Mouse (Mus musculus) thymus, adult 2 months (tissue): ENCODE results near the gene Tom1l2. TPM values are rescaled to one million over a fixed set of nuclear protein-coding genes. Genes with fewer than 3 reads are reported as not detected.

Experiments
- DNase-seq: peaks from one replicate; pipeline ENCODE4 v3.0.0; 2021
- H3K27ac ChIP-seq: fragments of 200-500 bp; 2 replicates; pipeline ENCODE4 v1.5.1; 2012; ENCODE audit warnings: low read length, control low read depth; ENCODE audit not compliant: control insufficient read depth, insufficient read depth
- H3K27me3 ChIP-seq: fragments of 200-500 bp; 2 replicates; pipeline ENCODE4 v1.6.1; 2012; ENCODE audit warnings: mild to moderate bottlenecking, low read length, moderate library complexity, mixed read lengths; ENCODE audit not compliant: control insufficient read depth, insufficient read depth
- H3K36me3 ChIP-seq: fragments of 200-500 bp; 2 replicates; pipeline ENCODE4 v1.6.1; 2012; ENCODE audit warnings: mild to moderate bottlenecking, low read length, moderate library complexity; ENCODE audit not compliant: control insufficient read depth, insufficient read depth
- H3K4me1 ChIP-seq: fragments of 200-500 bp; replicated peaks from 2 replicates; pipeline ENCODE4 v1.6.1; 2012; ENCODE audit warnings: low read length; ENCODE audit not compliant: control insufficient read depth, insufficient read depth
- H3K4me3 ChIP-seq: fragments of 200-500 bp; 2 replicates; pipeline ENCODE4 v1.5.1; 2012; ENCODE audit warnings: mild to moderate bottlenecking, low read length, control low read depth, moderate library complexity; ENCODE audit not compliant: control insufficient read depth, insufficient read depth
- CTCF ChIP-seq: fragments of 200-500 bp; IDR thresholded peaks from 2 replicates; pipeline ENCODE4 v1.5.1; 2012; ENCODE audit warnings: mild to moderate bottlenecking, control low read depth, low read length, moderate library complexity, borderline replicate concordance; ENCODE audit not compliant: control insufficient read depth, poor library complexity, insufficient read depth; ENCODE audit errors: extremely low read depth
- POLR2A ChIP-seq: fragments of 200-500 bp; IDR thresholded peaks from 2 replicates; pipeline ENCODE4 v1.6.1; 2012; ENCODE audit warnings: mild to moderate bottlenecking, low read length, control low read depth, moderate library complexity; ENCODE audit not compliant: control insufficient read depth, poor library complexity, insufficient read depth; ENCODE audit errors: extremely low read depth
- WGBS: fragments of 180-500 bp; shearing (Covaris S2); methylation state at CpG from one replicate; pipeline ENCODE4 v1.1.7; 2018; 5-methylcytosine and 5-hydroxymethylcytosine counted together
- polyA plus RNA-seq: library from polyadenylated mRNA; depleted of rRNA; stranded (reverse); fragments of >200 nt; gene quantifications from 2 replicates; pipeline ENCODE4 v1.2.3, GENCODE M21; 2012

Tom1l2 gene
- polyA plus RNA-seq, 1 experiment = 99.5 TPM

- H3K4me3 ChIP-seq = no peak overlapping the region
- WGBS = 95% methylated on average over 2 of the region's 2 CpGs
- H3K4me1 ChIP-seq = peaks cover 29% of the 10 kb centered on the region
- DNase-seq = no peak
- H3K27ac ChIP-seq = no peak overlapping the region
- no peaks in the 10 kb centered on the region for H3K36me3 ChIP-seq
- H3K27me3 ChIP-seq = no peaks in the 10 kb centered on the region
- TF ChIP-seq CTCF (no peak), POLR2A (no peak)
Measured at GRCm38 (mm10) chr11:60253546-60253945, 99.2 kb downstream of the Tom1l2 start.

GRCm38 (mm10) chr11:60250971-60251643 is 101.6 kb downstream of the Tom1l2 start:
- DNase-seq = peak; percentile 80
- Histone ChIP-seq H3K4me1 (peaks cover 43% of the 10 kb centered on the region), H3K4me3 (no peak overlapping the region), H3K36me3 (no peaks in the 10 kb centered on the region), H3K27me3 (no peaks in the 10 kb centered on the region), H3K27ac (peak overlapping the region; percentile 51)
- 34% methylated on average over 6 of the region's 6 CpGs for WGBS
- TF ChIP-seq POLR2A (no peak), CTCF (peak; percentile 46; the same call in 1 of the 2 replicates)

GRCm38 (mm10) chr11:60249885-60250284 is 102.8 kb downstream of the Tom1l2 start:
- no peak for TF ChIP-seq POLR2A
- TF ChIP-seq CTCF = no peak

GRCm38 (mm10) chr11:60248596-60249404 is 103.9 kb downstream of the Tom1l2 start:
- TF ChIP-seq CTCF (no peak), POLR2A (no peak)
- Histone ChIP-seq H3K27me3 (no peaks in the 10 kb centered on the region), H3K36me3 (no peaks in the 10 kb centered on the region), H3K27ac (peak overlapping the region; percentile 65), H3K4me3 (no peak overlapping the region), H3K4me1 (peaks cover 50% of the 10 kb centered on the region)
- peak; percentile 65 for DNase-seq
- WGBS = 47% methylated on average over 13 of the region's 13 CpGs

More at GRCm38 (mm10) chr11:60249885-60250284, 102.8 kb downstream of the Tom1l2 start:
- no peak for DNase-seq
- H3K36me3 ChIP-seq = no peaks in the 10 kb centered on the region
- H3K4me1 ChIP-seq = peaks cover 50% of the 10 kb centered on the region
- H3K27ac ChIP-seq = peak overlapping the region; percentile 51; the same call in 1 of the 2 replicates
- H3K4me3 ChIP-seq = no peak overlapping the region
- no peaks in the 10 kb centered on the region for H3K27me3 ChIP-seq
- 94% methylated on average over 2 of the region's 2 CpGs for WGBS

GRCm38 (mm10) chr11:60247753-60248550 is 104.8 kb downstream of the Tom1l2 start:
- TF ChIP-seq POLR2A (no peak), CTCF (no peak)
- Histone ChIP-seq H3K4me3 (no peak overlapping the region), H3K4me1 (peaks cover 50% of the 10 kb centered on the region), H3K36me3 (no peaks in the 10 kb centered on the region), H3K27ac (peak overlapping the region; percentile 91), H3K27me3 (no peaks in the 10 kb centered on the region)
- 27% methylated on average over 5 of the region's 5 CpGs for WGBS
- DNase-seq = no peak

GRCm38 (mm10) chr11:60246077-60246476 is 106.6 kb downstream of the Tom1l2 start:
- H3K27me3 ChIP-seq = no peaks in the 10 kb centered on the region
- H3K4me1 ChIP-seq = peaks cover 48% of the 10 kb centered on the region
- H3K27ac ChIP-seq = peak overlapping the region; percentile 46
- peak; percentile 33 for DNase-seq
- H3K4me3 ChIP-seq = no peak overlapping the region
- no peaks in the 10 kb centered on the region for H3K36me3 ChIP-seq
- no peak for TF ChIP-seq POLR2A
- TF ChIP-seq CTCF = no peak
